Mouse (Mus musculus): Measurements from ENCODE around the gene Cisd1. TPM values are rescaled to one million over a fixed set of nuclear protein-coding genes. Genes with fewer than 3 reads are reported as not detected.

The Cisd1 gene
- polyA plus RNA-seq, 1 experiment from 2014 or later = 261 TPM

GRCm38 (mm10) chr10:71310288-71310687, 34.5 kb downstream of the Cisd1 start:
- Histone ChIP-seq H3K27ac (ENCODE audit: low read depth) (no peak overlapping the region), H3K4me3 (ENCODE audit: low read depth, low read length) (no peak overlapping the region), H3K27me3 (ENCODE audit: insufficient read depth, low read length) (no peaks in the 10 kb centered on the region), H3K9me3 (ENCODE audit: low read length) (no peaks in the 10 kb centered on the region), H3K4me2 (ENCODE audit: low read depth, low read length) (no peak overlapping the region), H3K36me3 (replicated peaks; ENCODE audit: insufficient read depth, low read length) (no peaks in the 10 kb centered on the region), H3K4me1 (ENCODE audit: insufficient read depth) (peaks cover 3% of the 10 kb centered on the region; the same call in 1 of the 2 replicates), H3K9ac (replicated peaks) (no peak overlapping the region)
- WGBS (ENCODE audit: insufficient replicate concordance) = 65% methylated on average over 3 of the region's 3 CpGs
- no peak for ATAC-seq
- TF ChIP-seq CTCF (IDR thresholded peaks at IDR 0.05; ENCODE audit: low read depth) (no peak), EP300 (IDR thresholded peaks at IDR 0.05; ENCODE audit: low read depth) (no peak)
- DNase-seq = no peak

- Histone ChIP-seq H3K36me3 (replicated peaks; ENCODE audit: insufficient read depth, low read length) (no peaks in the 10 kb centered on the region), H3K4me1 (ENCODE audit: insufficient read depth) (peaks cover 3% of the 10 kb centered on the region; the same call in 1 of the 2 replicates), H3K27me3 (ENCODE audit: insufficient read depth, low read length) (no peaks in the 10 kb centered on the region), H3K9ac (replicated peaks) (no peak overlapping the region), H3K4me3 (ENCODE audit: low read depth, low read length) (no peak overlapping the region), H3K27ac (ENCODE audit: low read depth) (no peak overlapping the region), H3K4me2 (ENCODE audit: low read depth, low read length) (no peak overlapping the region), H3K9me3 (ENCODE audit: low read length) (no peaks in the 10 kb centered on the region)
- DNase-seq = no peak
- ATAC-seq = no peak
- TF ChIP-seq CTCF (IDR thresholded peaks at IDR 0.05; ENCODE audit: low read depth) (no peak), EP300 (IDR thresholded peaks at IDR 0.05; ENCODE audit: low read depth) (no peak)
- 88% methylated on average over 5 of the region's 5 CpGs for WGBS (ENCODE audit: insufficient replicate concordance)
These were observed 36.6 kb downstream of the Cisd1 start for GRCm38 (mm10) chr10:71308199-71308598.

- Histone ChIP-seq H3K9me3 (ENCODE audit: low read length) (no peaks in the 10 kb centered on the region), H3K4me1 (ENCODE audit: insufficient read depth) (peaks cover 3% of the 10 kb centered on the region; the same call in 1 of the 2 replicates), H3K4me3 (ENCODE audit: low read depth, low read length) (no peak overlapping the region), H3K9ac (replicated peaks) (no peak overlapping the region), H3K27ac (ENCODE audit: low read depth) (no peak overlapping the region), H3K27me3 (ENCODE audit: insufficient read depth, low read length) (no peaks in the 10 kb centered on the region), H3K4me2 (ENCODE audit: low read depth, low read length) (peak overlapping the region; percentile 61; the same call in 1 of the 2 replicates), H3K36me3 (replicated peaks; ENCODE audit: insufficient read depth, low read length) (no peaks in the 10 kb centered on the region)
- DNase-seq (no peak), ATAC-seq (no peak)
- TF ChIP-seq EP300 (IDR thresholded peaks at IDR 0.05; ENCODE audit: low read depth) = no peak
- TF ChIP-seq CTCF (IDR thresholded peaks at IDR 0.05; ENCODE audit: low read depth) = no peak
- 53% methylated on average over 6 of the region's 6 CpGs for WGBS (ENCODE audit: insufficient replicate concordance)
These were observed 38.0 kb downstream of the Cisd1 start for GRCm38 (mm10) chr10:71306759-71307158.

DNA sequence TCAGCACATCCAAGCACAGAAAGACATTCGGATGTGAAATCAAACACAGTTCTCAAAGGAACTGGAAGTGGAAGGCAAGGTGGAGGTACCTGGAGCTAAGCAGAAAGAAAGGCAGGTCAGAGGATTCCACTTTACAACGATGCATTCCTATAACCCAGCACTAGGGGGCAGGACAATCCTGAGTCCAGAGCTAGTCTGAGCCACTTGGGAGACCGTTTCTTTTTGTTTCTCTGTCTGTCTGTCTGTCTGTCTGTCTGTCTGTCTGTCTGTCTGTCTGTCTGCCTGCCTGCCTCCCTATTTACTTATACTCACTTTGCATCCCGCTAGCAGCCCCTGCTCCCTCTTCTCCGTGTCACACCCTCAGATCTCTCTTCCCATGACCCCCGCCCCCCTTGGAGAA, 38.6 kb downstream of the Cisd1 start:
- H3K4me2 ChIP-seq (ENCODE audit: low read depth, low read length) = peak overlapping the region; percentile 61
- WGBS (ENCODE audit: insufficient replicate concordance) = 18% methylated on average over 6 of the region's 6 CpGs

DNA sequence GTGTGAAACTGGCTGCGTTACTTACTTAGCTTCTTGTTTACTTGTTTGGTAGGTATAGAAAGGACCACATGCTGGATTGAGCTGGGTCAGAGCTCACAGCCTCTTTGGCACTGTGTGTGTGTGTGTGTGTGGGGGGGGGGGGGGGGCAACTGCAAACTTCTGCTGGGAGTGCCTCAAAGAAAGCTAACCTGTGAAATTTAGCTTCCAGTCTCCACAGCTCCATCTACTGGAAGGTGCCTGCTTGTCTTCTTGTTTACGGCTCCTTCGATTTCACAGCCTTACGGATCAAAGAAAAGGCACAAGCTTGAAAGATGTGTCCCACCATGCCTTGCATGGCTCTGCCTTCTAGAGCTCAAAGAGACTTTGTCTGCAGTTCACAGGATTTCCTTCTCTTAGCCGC, 42.3 kb downstream of the Cisd1 start:
- no peak overlapping the region for H3K4me2 ChIP-seq (ENCODE audit: low read depth, low read length)

More for the DNA sequence above, 38.6 kb downstream of the Cisd1 start:
- Histone ChIP-seq H3K36me3 (replicated peaks; ENCODE audit: insufficient read depth, low read length) (no peaks in the 10 kb centered on the region), H3K9me3 (ENCODE audit: low read length) (no peaks in the 10 kb centered on the region), H3K9ac (replicated peaks) (no peak overlapping the region), H3K4me1 (ENCODE audit: insufficient read depth) (peaks cover 3% of the 10 kb centered on the region; the same call in 1 of the 2 replicates), H3K27me3 (ENCODE audit: insufficient read depth, low read length) (no peaks in the 10 kb centered on the region), H3K4me3 (ENCODE audit: low read depth, low read length) (no peak overlapping the region), H3K27ac (ENCODE audit: low read depth) (no peak overlapping the region)
- no peak for ATAC-seq
- TF ChIP-seq EP300 (IDR thresholded peaks at IDR 0.05; ENCODE audit: low read depth) = no peak
- TF ChIP-seq CTCF (IDR thresholded peaks at IDR 0.05; ENCODE audit: low read depth) = peak; percentile 74
- DNase-seq = peak; percentile 54

GRCm38 (mm10) chr10:71300161-71300560, 44.6 kb downstream of the Cisd1 start:
- TF ChIP-seq EP300 (IDR thresholded peaks at IDR 0.05; ENCODE audit: low read depth) (no peak), CTCF (IDR thresholded peaks at IDR 0.05; ENCODE audit: low read depth) (no peak)
- Histone ChIP-seq H3K36me3 (replicated peaks; ENCODE audit: insufficient read depth, low read length) (no peaks in the 10 kb centered on the region), H3K4me2 (ENCODE audit: low read depth, low read length) (no peak overlapping the region), H3K27me3 (ENCODE audit: insufficient read depth, low read length) (no peaks in the 10 kb centered on the region), H3K9me3 (ENCODE audit: low read length) (no peaks in the 10 kb centered on the region), H3K4me3 (ENCODE audit: low read depth, low read length) (no peak overlapping the region), H3K27ac (ENCODE audit: low read depth) (no peak overlapping the region), H3K9ac (replicated peaks) (no peak overlapping the region), H3K4me1 (ENCODE audit: insufficient read depth) (no peaks in the 10 kb centered on the region)
- WGBS (ENCODE audit: insufficient replicate concordance) = 57% methylated on average over 16 of the region's 16 CpGs
- DNase-seq (no peak), ATAC-seq (no peak)

More for the DNA sequence above, 42.3 kb downstream of the Cisd1 start:
- H3K4me1 ChIP-seq (ENCODE audit: insufficient read depth) = peaks cover 3% of the 10 kb centered on the region; the same call in 1 of the 2 replicates
- H3K4me3 ChIP-seq (ENCODE audit: low read depth, low read length) = no peak overlapping the region
- WGBS (ENCODE audit: insufficient replicate concordance) = 15% methylated on average over 5 of the region's 5 CpGs
- H3K9me3 ChIP-seq (ENCODE audit: low read length) = no peaks in the 10 kb centered on the region
- H3K36me3 ChIP-seq (replicated peaks; ENCODE audit: insufficient read depth, low read length) = no peaks in the 10 kb centered on the region
- H3K27me3 ChIP-seq (ENCODE audit: insufficient read depth, low read length) = no peaks in the 10 kb centered on the region
- peak; percentile 63 for TF ChIP-seq CTCF (IDR thresholded peaks at IDR 0.05; ENCODE audit: low read depth)
- no peak for TF ChIP-seq EP300 (IDR thresholded peaks at IDR 0.05; ENCODE audit: low read depth)
- DNase-seq (no peak), ATAC-seq (no peak)
- no peak overlapping the region for H3K9ac ChIP-seq (replicated peaks)
- no peak overlapping the region for H3K27ac ChIP-seq (ENCODE audit: low read depth)

GRCm38 (mm10) chr10:71293245-71293644, 51.5 kb downstream of the Cisd1 start:
- Histone ChIP-seq H3K9me3 (ENCODE audit: low read length) (no peaks in the 10 kb centered on the region), H3K27me3 (ENCODE audit: insufficient read depth, low read length) (no peaks in the 10 kb centered on the region), H3K27ac (ENCODE audit: low read depth) (no peak overlapping the region), H3K4me1 (ENCODE audit: insufficient read depth) (peaks cover 11% of the 10 kb centered on the region), H3K4me2 (ENCODE audit: low read depth, low read length) (no peak overlapping the region), H3K9ac (replicated peaks) (no peak overlapping the region), H3K36me3 (replicated peaks; ENCODE audit: insufficient read depth, low read length) (no peaks in the 10 kb centered on the region), H3K4me3 (ENCODE audit: low read depth, low read length) (no peak overlapping the region)
- TF ChIP-seq CTCF (IDR thresholded peaks at IDR 0.05; ENCODE audit: low read depth) (peak; percentile 18; the same call in 1 of the 2 replicates), EP300 (IDR thresholded peaks at IDR 0.05; ENCODE audit: low read depth) (no peak)
- DNase-seq (no peak), ATAC-seq (no peak)
- 51% methylated on average over 4 of the region's 4 CpGs for WGBS (ENCODE audit: insufficient replicate concordance)
